Mouse (Mus musculus) CD8-positive naive resting alpha-beta T cell, adult 2 months (primary cell): ENCODE measurements at regions not wholly inside any gene's neighbourhood (a gene's known extent, or its start where the extent isn't known, plus 50 kb on each side); places are given as distances from the start of the nearest gene placed in this dataset.

Experiments used
- DNase-seq, 2 experiments: peaks; one replicate each; pipeline ENCODE4 v3.0.0; 2022; ENCODE audit warnings: low read depth in 2 of 2, low spot score in 2 of 2

DNA sequence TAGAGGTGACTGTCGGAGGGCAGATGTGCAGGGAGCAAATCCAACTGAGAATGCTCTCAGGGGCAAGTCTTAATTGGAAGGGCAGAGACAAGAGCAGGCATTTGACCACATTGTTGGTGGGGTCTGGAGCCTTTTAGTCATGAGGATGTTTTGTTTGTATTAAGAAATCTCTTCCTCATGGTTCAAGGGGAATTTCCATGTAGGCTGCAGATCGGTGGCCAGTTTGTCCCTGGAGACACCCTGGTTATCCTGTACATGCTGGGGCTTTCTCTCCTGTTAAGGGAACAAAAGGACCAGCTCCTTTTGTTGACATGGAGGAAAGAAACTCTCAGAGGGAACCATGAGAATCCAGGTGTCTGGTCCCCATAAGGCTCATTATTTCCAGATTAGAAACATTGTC lies 174.4 kb downstream of the Rab11fip4 start:
- no peak for DNase-seq

DNA sequence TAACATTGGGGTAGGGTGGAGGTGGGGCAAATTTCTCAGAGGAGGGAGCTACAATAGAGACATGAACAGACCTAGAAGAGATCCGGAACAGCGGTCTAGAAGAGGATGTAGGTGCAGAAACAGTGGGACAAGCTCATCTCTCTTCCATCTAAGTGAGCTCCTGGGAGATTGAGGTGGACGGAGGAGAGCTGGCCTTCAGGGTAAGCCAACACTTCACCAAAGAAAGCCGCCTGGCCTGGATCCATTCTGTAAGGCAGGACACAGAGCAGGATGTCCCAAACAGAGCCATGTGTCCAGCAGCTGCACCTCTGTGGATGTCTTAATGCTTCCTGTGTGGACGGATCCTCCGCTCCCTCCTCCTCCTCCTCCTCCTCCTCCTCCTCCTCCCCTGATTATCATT lies 173.0 kb downstream of the Rab11fip4 start:
- no peak for DNase-seq

DNA sequence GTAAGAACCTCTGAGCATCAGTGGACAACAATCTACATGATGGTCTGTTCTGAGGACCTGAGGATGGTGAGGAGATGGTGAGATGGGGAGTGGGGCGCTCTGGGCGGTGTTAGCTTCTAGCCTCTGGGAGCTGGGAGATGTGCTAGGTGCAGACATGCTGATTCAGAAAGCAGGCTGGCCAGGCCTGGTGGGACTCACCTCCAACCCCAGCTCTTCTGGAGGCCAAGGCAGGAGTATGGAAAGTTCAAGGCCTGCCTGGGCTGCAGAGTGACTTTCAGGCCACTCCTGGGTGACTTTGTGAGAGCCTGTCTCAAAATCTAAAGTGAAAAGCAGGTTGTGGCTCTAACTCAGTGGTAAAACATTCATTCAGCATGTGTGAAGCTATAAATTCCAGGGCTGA lies 171.6 kb downstream of the Rab11fip4 start:
- no peak for DNase-seq

DNA sequence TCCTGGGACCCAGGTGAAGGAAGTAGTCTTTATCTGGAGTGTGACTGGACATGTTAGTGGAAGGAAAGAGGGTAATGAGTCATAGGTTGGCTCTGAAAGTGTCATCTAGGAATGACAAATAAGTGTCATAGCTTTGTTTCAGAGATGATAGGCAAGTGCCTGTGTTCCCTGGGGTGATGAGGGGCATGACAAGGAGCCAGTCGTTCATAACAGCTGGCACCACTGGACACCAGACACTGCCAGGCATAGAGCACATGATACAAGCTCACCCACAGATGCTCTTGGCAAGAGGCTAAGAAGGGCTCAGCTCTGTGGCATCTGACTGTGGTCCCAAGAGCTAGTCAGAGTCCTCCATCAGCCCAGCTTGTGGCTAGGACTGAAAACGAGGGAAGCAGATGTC lies 171.0 kb downstream of the Rab11fip4 start:
- no peak for DNase-seq

DNA sequence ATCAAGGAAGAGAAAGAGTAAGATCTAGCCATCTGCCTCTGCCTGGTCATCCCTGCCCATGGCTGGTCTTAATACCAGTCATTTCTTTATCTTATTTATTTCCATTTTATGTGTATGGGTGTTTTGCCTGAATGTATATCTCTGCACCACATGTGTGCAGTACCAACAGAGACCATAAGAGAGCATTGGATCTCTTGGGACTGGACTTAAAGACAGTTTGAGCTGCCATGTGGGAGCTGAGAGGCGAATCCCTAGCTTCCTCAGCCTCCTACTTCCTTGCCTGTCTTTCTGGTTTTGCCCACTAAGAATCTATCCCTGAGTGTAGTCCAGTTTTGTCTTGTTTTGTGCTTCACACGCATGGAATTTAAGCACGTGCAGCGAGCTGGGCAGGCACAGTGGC lies 169.5 kb downstream of the Rab11fip4 start:
- DNase-seq = no peak

DNA sequence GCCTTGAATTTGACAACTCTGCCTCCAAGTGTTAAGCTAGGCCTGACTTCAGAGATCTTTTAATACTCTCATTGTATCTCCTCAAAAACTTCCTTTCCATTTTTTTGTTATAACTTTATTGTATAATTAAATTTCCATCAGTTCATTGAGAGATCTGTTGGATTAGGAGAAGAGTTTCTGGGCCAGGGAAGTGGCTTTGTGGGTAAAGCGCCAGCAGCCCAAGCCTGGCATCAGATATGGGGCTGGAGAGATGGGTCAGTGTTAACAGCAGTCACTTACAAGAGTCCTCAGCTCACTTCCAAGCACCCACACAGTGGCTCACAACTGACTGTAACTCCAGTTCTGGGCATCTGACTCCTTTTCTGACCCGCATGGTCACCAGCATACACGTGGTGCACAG lies 167.3 kb downstream of the Rab11fip4 start:
- DNase-seq = no peak

DNA sequence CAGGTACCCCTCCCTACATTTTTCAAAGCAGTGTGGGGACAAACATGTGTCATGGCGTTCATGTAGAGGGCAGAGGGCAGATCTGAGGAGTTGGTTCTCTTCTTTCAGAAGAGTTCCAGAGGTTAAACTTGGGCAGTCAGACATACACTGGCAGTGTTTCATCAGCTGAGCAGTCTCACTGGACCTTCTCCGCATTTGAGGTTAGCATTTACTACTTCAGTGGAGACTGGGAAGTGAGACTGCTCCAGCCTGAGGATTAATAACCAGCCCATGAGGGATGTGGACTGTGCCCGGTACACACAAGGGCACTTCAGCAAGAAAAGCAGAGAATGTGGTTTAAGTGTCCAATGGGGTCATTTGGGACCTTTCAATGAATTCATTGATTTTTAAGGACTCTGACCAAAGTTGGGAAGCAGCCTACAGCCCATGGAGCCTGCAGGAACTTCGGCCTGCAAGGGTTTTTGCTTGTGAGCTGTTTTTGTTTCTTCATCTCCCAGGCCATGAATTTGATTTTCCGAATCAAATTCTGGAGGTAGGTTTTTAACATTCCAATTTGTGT lies 166.6 kb downstream of the Rab11fip4 start:
- DNase-seq = no peak

DNA sequence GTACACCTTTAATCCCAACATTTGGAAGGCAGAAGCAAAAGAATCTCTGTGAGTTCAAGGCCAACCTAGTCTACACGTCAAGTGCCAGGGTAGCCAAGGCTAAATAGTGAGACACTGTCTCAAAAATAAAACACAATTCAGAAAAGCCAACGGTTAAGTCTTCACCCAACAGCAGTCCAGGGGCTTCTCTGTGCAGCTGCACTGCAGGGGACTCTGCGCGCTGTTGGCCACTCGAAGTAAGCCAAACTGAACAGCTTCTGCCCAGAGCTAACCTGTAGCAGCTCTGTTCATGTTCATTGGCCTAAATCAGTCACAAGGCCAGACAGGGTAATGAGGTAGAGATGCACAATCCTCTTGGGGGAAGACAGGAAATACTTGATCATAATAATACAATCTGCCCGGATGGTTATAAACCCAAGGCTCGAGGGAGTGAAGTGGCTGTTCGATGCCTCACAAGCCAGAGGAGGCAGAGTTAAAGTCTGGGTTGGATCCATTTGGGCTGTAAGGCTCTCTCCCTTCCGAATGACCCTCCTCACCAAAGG lies 165.4 kb downstream of the Rab11fip4 start:
- no peak for DNase-seq

DNA sequence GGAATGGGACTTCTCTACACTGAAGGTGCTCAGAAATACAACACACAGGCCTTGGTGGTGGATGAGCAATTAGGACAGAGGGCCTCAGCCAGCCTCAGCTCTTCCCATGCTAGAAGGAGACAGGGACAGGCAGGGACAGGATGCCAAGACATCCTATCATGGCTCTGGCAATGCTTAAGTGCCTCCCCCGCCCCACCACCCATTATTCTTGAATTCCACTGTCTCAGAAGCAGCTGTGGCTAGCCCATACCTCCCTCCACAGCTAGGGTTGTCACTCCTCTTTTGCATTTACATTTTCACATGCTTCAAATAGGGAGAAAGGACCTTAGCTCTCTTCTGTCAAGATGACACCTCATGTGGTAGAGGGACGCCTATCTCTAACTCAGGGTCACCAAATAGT lies 162.5 kb downstream of the Rab11fip4 start:
- DNase-seq = no peak

DNA sequence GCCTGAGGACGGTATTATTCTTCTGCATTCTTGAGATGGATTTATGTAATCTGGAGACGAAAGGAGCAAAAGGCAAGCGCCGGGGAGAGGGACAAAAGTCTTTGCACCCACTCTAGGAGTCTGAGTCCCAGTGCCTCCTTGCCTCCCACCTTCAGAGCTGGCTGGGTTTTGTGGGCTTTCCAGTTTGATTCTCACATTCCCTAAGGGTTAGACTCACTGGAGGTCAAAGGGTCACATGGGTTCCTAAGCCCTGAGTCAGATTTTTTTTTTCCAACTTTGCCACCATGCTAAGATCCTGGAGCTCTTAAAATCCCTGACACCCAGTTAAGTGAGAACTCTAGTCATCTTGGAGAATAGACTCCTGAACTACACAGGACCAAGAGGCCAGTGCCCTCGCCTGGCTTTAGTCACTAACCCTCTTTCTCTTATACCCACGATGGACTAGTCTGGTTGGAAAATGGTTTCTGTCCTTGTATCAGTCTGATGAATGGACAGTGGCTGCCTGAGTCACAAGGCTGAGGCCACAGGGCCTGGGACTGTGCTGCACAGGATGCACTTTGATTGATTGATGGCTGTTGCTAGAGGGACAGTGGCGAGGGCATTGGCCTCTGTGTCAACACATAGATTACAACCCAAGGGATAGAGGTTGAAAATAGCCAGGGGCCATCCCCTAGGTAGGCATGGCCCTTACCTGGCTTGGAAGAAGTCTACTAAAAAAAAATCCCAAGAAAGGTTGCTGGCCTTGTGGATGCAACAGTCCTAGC lies 161.9 kb downstream of the Rab11fip4 start:
- no peak for DNase-seq

DNA sequence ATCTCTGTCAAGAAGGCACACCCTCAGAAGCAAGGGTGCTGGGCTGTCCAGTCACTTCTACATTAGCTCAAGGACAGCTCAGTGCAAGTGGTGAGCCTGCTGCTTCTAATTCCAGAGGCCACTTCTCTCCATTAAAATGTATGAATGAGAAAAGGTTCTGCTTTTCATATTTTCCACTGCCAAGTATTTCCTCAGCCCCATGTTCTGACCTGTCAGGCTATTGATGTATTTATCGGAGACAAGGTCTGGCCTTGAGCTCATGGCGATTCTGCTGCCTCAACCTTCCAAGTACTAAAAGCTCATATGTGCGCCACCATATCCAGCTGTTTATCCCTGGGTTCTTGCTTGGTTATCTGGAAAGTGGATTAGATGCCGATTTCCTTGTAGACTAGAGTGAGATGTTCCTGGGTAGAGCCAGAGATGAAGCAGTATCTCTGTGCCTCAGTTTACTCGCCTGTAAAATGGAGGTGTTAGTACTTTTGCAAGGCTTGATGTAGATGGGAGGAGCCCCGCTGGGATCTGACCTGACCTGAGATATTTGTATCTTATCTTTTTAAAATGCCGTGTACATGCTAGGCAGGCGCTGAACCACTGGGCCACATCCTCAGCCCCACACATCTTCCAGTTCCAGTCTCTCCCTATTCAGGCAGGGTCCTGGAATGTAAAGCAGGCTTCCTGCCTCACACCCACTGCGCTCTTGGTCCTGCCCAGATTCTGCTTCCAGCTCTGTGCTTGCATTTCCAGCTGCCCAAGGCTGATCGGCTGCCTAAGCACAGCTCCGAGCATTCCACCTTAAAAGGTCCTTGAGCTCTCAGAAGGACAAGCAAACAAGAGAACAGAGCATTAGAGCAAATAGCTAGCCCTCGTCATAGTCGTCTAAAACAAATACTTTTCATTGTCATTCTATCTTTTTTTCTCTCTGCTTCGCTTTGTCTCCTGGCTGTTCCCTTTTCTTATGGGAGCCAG lies 161.0 kb downstream of the Rab11fip4 start:
- DNase-seq = no peak

DNA sequence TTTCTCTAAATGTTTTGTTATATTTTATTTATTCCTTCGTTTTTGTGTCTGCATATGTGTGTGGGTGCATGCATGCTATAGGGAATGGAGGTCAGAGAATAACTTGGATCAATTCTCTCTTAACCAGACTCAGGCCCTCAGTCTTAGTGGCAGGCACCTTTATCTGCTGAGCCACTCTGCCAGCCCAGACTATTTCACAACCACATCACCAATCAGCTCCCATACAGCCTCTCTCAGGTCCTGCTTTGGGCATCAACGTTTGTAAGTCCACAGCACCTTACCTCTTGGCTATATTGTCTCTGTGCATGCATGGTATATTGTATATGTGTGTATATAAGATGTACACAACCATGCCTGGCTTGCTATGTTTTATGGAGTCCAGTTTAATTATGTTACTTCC lies 159.9 kb downstream of the Rab11fip4 start:
- DNase-seq = no peak

DNA sequence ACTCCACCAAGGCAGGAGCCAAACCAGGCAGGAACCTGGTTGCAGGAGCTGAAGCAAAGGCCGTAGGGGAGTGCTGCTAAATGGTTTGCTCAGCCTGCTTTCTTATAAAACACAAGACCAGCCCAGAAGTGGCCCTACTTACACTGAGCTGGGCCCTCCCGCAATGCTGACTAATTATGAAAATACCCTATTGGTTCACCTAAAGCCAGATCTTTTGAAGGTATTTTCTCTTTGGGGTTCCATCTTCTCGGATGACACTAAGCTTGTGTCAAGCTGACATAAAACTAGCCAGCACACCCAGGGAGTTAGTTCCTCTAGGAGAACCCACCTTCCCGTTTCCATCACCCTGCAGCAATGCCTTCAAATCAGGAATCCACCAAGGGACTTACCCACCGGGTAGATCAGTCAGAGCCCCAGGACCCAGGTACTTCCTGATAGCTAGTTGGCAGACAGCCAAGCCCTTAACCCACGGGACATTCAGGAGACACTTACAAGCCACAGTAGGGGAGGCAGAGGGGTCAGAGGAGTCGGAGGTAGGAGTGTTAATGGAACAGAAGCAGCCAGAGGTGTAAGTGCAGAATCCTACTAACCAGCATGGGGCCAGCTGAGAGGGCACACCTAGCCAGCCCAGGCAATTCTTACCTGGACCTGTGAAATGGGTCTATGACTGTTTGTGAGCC lies 158.9 kb downstream of the Rab11fip4 start:
- DNase-seq = no peak

DNA sequence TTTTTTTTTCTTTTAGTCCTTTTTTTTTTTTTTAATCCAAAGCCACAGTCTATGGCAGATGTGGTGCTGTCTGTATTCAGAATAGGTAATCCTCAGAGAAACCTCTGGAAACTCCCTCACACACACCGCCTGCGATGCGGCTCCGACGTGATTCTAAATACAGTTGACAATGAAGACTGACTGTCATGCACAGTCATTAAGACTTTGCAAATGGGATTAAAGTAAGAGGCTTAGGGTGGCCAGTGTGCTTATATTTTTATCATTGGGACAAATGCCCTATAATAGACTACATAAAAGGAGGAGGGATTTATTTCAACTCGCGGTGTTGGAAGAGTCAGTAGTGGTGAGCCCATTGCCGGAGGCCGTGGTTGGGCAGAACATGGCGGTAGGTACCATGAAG lies 158.1 kb downstream of the Rab11fip4 start:
- no peak for DNase-seq

DNA sequence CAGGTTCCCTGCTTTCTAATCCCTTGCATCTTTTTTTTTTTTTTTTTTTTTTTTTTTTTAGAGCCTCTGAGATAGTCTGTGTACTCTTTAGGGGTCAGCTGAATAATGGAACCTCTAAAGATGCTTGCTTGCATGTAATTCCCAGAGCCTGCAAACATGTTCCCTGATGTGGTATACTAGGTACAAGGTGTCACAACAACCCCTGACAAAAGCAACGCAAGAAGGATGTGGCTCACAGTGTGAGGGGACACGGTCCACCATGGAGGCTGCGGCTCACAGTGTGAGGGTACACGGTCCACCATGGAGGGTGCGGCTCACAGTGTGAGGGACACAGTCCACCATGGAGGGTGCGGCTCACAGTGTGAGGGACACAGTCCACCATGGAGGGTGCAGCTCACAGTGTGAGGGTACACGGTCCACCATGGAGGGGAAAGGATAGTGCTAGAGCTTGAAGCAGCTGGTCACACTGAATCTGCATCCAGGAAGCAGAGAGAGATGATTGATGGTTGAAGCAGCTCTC lies 157.7 kb downstream of the Rab11fip4 start:
- DNase-seq = no peak

DNA sequence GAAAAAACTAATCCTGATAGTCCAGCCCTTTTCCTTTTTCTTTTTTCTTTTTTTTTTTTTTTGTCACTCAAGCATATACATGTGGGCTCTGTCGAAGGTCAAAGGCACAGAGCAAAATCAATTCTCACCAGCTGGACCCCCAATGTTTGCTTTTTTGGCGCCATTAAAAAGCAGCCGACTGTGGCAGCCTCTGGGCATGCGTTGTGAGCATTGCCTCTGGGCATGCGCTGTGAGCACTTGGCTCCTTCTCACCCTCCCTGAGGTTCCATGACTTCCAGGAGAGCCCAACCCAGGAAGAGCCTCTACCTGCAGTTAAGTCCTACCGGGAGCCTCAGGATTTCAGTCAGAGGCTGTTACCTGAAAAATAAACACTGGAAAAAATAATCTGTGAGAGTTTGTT lies 156.8 kb downstream of the Rab11fip4 start:
- no peak for DNase-seq
